Mouse (Mus musculus) mouse embryonic stem cell (cell line): ENCODE measurements around the gene Rpl15.
"Not testable (repeated sequence)": the region's sequence is repeated elsewhere in the genome, so short reads cannot be mapped to it uniquely, and the experiment has no call there.

ENCODE experiments used
- in situ Hi-C, 2 experiments: fragments of 300-500 bp; cut with MboI; formaldehyde crosslinking; loops; 1 replicate in 1 of 2; 3 replicates in 1 of 2; pipeline ENCODE4 v1.14.3; 2019 to 2020; ENCODE audit warnings: low sequenced_read_pairs in 2 of 2, low pct_unique_long_range_greater_than_20kb in 1 of 2, mixed read lengths in 1 of 2; ENCODE audit not compliant: unreplicated experiment in 1 of 2

Rpl15 gene

DNA sequence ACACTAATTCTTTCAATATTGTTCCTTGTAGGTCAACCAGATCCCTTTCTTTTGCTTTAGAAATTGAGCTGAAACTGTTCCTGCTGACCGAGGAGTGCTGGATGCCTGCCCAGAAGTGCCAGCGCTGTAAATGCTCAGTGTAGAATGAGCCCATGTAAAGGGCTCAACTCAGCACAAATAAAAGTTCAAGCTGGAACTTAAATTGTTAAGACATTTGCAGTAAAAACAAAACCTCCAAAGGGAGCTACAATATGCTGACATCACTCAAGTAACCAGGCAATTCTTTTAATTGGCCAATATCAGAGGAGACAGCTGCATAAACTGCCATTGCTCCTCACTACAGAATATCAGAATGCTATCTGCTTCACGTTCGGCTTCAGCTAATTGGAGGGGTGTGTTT is 7.8 kb downstream of the Rpl15 start:
- in situ Hi-C loops: no loop called here

GRCm38 (mm10) chr14:18261203-18261602 is 10.0 kb downstream of the Rpl15 start:
- in situ Hi-C loops: no loop called here

DNA sequence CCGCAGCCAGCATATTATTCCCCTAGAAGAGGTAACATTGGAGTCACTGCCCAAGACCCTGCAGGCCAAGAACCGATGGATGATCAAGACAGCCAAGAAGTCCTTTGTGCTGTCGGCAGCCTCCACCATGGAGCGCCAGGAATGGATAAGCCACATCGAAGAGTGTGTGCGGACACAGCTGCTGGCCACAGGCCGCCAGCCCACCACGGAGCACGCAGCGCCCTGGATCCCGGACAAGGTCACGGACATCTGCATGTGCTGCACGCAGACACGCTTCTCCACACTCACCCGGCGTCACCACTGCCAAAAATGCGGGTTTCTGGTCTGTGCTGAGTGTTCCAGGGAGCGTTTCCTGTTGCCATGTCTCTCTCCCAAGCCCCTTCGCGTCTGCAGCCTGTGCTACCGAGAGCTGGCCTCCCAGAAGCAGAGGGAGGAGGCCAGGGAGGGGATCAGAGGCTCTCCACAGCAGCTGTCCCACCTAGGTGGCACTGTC is 28.5 kb downstream of the Rpl15 start:
- in situ Hi-C loops: no loop called here

- in situ Hi-C loops: no loop called here
Measured at GRCm38 (mm10) chr14:18241786-18242185, 29.4 kb downstream of the Rpl15 start.

DNA sequence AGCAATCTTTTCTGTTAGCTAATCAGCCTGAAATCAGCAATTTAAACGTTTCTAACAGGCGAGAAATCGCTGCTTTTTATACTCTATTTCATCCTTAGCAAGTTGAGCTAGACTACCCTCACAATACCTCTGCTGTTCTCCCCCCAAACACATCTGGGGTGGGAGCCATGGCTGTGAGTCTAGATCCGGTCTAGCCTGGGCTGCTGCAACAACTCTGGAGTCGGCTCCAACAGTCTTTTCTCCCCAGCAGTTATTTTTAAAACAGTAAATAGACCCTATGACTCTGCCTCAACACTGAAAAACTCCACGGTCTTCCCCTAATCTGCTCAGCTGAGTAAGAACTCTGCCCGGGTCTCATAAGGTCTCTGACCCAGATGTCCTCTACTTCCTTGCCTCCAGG is 31.1 kb downstream of the Rpl15 start:
- in situ Hi-C loops: no loop called here

GRCm38 (mm10) chr14:18238750-18239731 is 32.1 kb downstream of the Rpl15 start, which contains the start of gene Nr1d2:
Gene Nr1d2 (minus strand): TSS chr14:18239127.
- in situ Hi-C loops: no loop called here

GRCm38 (mm10) chr14:18238131-18238749 is 33.0 kb downstream of the Rpl15 start:
- in situ Hi-C loops: no loop called here

GRCm38 (mm10) chr14:18237381-18237780 is 33.8 kb downstream of the Rpl15 start:
- in situ Hi-C loops: no loop called here

DNA sequence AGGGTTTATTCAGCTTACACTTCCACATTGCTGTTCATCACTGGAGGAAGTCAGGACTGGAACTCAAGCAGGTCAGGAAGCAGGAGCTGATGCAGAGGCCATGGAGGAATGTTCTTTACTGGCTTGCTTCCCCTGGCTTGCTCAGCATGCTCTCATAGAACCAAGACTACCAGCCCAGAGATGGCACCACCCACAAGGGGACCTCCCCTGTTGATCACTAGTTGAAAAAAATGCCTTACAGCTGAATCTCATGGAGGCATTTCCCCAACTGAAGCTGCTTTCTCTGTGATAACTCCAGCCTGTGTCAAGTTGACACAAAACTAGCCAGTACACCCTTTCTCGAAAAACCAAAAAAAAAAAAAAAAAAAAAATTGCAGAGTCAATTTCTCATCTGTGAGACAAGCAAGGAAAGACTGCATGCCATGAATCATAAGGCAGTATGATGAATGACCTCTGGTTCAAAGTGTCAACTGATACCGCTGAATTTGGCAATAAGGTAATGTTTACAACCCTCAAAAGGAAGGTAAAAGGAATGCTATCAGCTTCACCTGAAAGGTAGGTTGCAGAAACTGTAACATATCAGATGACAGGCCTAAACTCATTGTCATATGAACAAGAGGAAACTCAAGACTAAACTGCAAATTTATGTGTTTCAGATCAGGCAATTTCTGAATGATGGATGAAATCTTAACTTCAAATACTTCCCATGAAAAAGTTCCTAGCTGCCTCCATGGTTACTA is 34.5 kb downstream of the Rpl15 start:
- in situ Hi-C loops: not testable (repeated sequence)

DNA sequence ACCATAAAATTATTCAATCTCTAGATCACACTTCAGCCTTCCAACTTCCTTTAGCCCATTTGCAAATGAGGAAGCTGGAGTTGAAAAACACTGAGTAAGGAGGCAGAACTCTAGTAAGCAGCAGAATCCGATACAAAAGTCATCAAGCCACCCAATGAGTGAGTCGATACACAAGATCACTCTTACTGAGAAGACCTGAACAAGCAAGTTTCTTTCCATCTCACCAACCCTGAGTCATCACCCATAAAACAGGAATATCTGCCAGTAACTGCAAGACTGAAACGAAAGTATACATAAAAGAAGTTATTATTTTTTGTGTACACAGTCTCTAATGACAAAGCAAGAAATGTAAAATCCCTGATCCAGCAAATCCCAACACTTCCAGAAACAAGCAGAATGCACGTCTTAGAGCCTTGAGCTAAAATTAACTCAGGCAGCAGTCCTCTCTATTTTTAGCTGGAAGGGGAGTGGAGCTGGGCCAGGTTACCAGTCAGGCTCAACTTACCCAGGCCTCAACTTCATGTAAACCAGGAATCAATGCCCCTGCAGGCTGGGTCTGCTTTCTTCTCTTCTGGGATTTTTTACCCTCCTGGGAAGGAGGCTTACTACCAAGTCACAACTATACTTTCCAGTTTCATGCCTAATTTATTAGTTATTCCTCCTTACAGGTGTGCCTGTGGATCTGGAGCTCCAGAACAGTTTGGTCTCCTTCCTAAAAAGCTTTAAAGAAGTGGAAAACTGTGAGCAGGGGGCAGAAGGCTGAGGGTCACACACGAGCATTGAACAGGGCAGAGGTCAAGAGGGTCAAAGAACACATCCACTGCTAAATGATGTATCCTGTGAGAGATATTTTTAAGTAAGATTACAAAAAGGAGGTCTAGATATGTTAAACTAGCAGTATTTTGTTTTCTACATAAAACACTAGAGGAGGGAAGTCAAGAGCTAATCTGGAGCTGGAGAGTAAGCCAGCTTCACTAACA is 36.9 kb downstream of the Rpl15 start:
- in situ Hi-C loops: no loop called here

GRCm38 (mm10) chr14:18233076-18233475 is 38.1 kb downstream of the Rpl15 start:
- in situ Hi-C loops: no loop called here

- in situ Hi-C loops: not testable (repeated sequence)
Measured at GRCm38 (mm10) chr14:18231866-18232265, 39.3 kb downstream of the Rpl15 start.

GRCm38 (mm10) chr14:18229751-18230150 is 41.4 kb downstream of the Rpl15 start:
- in situ Hi-C loops: not testable (repeated sequence)

GRCm38 (mm10) chr14:18226181-18226580 is 45.0 kb downstream of the Rpl15 start:
- in situ Hi-C loops: not testable (repeated sequence)

GRCm38 (mm10) chr14:18225431-18225830 is 45.8 kb downstream of the Rpl15 start:
- in situ Hi-C loops: not testable (repeated sequence)

GRCm38 (mm10) chr14:18221977-18222376 is 49.2 kb downstream of the Rpl15 start:
- in situ Hi-C loops: no loop called here
